Mouse (Mus musculus) testis, postnatal 10 days (tissue): ENCODE measurements around the gene Bcas3.

Experiments used
- DNase-seq: peaks from one replicate; pipeline ENCODE4 v3.0.0; 2021; ENCODE audit warnings: low spot score

The Bcas3 gene

DNA sequence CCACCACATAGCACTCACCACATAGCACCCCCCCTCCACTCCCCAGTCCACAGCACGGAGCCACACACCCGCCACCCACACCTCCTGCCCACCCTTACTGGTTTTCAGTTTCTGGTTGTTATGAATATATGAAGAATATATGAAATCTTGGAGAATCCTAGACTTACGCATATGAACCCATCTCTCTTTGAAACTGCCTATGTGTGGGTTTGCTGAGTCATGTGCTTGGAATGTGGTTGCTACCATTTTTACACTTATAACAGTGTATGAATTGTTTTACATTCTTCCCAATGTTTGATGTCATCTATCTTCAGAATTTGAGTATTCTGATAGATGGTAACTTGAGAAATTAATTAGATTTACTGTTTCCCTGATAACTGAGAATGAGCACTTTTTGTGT lies 26.1 kb downstream of the Bcas3 start:
- no peak for DNase-seq

DNA sequence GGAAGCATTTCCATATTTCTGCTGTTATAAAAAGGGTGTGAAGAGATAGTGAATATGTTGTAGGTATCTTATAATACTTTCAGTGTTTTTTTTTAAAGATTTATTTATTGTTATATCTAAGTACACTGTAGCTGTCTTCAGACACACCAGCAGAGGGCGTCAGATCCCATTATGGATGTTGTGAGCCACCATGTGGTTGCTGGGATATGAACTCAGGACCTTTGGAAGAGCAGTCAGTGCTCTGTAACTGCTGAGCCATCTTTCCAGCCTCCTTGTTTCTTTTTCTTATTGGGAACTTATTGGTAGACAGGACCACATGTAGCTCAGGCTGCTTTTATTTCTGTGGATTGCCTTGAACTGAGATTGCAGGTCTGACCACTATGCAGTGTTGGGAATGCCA lies 27.1 kb downstream of the Bcas3 start:
- no peak for DNase-seq

DNA sequence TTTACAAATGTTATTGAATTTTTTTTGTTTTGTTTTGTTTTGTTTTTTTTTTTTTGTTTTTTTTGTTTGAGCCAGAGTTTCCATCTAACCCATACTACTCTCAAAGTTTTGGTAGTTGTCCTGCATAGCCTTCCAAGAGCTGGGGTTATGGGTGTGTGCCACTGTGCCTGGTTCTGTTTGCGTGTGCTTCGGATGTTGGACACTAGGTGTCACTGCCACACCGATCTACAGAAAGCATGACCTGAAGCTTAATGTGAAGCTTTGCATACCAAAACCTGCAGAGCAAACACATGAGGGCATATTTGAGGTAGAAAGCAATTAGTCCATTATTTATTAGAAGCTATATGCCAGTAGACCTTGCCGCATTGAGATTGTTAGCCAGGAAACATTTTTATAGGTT lies 29.1 kb downstream of the Bcas3 start:
- DNase-seq = peak; percentile 70

DNA sequence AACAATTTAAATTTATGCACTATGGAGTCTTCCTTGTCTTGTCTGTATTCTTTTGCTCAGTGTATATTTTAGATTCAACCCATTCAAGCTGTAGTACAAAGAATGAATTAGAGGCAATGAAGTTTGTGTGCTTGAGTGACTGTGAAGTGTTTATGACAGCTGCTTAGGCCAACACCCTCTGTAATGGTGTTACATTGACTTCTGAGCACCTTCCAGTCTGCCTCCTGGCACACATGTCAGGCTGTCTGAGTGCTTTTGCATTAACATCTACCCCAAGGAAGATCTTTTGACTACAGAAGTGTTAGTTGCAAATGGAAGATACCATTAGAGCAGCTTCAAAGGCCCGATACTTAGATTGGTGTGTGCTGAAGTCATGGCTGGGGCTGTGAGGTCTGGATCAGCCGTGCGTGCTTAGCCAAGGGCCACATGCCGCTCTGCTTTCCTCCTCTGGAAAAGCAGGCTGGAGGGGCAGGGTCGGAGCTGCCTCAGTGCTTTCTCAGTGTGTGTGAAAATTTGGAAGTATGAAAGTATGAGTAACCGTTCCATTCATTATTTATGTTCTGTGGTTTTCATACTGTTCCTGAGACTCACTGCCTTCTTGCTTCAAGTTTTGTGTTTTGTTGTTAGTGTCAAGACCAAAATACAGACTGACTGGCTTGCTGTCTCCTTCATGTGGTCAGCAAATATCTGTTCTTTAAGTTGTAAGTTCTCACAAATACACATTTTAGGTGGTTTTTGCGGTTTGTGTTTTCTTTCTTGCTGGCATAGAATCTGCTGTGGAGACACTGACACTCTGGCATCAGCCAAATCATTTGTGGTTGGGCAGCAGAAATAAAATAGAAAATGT lies 31.2 kb downstream of the Bcas3 start:
- DNase-seq = no peak

DNA sequence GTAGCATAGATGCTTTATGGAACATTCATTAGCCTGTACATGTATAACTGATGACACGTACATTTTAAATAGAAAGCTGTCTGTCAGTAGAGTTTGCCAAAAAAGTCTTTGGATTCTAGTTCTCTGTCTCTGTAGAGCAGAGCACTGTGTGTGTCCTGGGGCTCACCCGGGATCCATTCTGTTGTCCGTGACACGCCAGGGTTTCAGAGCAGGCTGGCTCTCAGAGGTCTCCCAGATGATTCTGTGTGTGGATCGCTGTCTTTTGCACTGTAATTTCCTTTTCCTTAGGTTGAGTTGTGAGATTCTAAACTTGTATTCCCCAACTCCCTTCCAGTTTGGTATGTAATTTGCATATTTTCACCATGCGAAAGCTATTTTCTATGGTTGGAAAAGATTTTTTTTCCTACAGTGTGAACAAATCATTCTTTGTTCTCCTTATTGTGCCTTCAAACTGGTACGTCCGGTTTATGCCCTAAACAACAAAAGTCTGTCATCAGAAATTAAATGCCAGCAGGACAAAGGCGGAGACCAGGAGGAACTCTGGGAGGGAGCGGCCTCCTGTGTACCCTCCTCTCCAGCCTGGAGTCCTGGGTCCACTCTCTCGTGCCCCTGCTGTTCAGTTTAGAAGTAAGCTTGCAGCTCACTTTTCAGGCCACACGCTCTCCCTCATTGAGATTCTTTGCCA lies 39.4 kb downstream of the Bcas3 start:
- DNase-seq = no peak

DNA sequence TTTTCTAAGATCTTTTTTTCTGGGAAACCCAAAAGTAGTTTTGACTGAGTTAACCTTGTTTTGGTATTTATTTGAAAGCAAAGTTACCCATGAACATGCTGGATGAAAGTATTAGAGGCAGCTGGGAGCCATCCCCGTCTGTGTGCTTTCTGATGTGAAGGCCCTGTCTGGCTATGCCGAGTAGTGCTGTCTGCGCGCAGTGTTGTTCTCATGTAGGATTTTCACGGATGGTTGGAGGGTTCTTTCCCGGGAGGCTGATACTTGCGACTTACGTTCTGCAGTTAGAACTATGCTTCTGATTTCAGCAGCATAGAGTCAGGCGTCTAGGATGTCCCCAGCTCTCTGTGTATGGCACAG lies 39.9 kb downstream of the Bcas3 start:
- no peak for DNase-seq

DNA sequence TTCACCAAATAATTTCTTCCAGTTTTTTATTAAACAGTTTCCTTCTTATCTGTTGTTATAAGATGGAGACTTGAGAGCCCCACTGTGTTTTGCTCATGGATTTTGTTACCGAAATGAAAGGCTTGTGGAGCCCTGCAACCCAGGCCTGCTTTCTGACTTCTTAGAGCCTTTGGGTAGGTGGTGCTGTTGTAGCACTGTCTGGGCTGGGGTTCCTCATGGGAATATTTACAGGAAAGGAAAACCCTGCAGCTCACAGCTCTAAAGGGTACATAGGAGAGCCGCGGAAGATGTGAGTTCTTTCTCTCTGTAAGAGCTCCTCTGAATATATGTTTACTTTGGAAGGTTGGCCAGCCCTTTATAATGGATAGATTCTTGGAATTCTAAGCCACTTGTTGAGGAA lies 41.0 kb downstream of the Bcas3 start:
- DNase-seq = no peak

DNA sequence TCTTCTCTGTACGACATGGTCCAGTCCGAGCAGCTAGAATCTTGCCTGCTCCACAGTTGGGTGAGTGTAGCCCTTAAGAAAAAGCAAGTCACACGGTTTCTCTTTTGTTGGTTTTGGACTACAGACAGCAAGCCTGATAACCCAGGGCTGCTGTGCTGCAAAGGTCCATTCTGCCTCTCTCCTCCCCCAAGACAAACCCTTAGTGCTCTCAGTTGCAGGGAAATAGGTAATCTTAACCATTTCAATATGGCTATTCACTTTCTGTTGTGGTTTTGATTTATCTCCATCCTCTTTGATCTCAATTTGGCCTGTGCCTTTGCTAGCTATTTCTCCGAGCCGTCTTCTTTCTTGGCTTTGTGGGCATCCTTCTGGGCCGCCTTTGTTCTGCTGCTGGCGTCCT lies 42.4 kb downstream of the Bcas3 start:
- no peak for DNase-seq

DNA sequence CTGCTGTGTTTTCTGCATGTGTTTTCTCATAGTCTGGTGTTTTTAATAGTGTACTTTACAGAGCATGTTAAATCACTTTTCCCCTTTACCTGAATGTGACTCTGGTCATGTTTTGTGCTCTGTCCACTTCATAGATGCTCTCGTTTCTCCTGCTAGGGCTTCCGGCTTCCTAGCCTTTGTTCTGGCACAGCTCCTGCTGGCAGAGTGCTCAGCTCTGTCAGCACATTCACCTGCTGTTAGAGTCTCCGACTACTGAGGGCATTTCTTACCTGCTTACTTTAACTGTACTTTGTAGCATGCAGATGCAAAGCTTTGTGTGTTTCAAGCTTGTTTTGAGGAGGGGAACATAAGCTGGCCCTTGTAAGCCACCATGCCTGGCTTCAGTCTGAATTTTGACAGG lies 53.6 kb downstream of the Bcas3 start:
- no peak for DNase-seq

DNA sequence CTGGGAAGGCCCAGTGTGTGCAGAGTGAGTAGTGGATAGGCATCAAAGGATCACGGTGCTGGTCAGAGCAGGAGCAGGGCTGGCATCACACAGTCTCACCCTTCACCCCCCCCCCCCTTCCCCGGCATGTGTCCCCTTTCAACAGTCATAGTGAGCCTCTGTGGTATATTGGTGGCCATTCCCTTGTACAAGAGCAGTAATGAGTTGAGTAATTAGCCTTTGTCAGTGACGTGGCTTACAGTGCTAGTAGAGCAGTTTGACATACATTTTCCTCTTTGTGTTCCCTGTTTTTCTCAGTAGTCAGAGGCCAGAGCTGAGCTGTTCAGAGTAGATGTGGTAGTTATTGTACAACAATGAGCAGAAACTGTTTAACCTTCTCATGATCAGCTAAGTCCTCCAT lies 54.7 kb downstream of the Bcas3 start:
- no peak for DNase-seq

DNA sequence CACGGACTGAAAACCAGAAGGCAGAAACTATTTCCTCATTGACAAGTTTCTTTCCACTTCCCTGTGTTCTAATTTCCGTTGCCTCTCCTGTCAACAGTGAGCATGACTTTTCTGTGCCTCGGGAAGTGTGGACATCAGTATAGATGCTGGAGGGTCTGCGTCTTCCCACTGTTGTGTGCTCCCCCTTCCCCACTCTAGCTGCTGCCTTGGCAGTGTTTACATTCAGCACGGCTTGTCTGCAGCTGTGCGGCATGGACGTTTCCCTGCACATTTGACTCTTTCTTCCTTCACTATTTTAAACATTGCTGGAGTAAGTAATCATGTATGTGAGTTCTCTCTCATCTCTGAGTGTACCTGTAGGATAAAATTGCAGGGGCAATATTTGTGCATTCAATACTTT lies 59.4 kb downstream of the Bcas3 start:
- no peak for DNase-seq

DNA sequence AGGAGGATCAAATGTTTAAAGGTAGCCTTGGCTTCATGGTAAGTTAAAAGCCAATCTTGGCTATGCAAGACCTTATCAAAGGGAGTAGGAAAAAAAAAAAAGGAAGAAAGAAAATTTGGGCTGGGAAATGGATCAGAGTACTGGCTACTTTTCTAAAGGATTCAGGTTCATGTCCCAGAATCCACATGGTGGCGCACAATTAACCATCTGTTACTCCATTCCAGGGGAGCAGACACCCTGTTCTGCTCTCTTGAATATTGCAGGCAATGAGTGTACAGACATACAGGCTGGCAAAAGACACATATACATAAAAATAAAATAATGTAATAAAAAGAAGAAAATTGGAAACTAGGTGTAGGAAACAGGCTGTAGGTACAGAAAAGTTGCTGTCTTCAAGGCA lies 61.5 kb downstream of the Bcas3 start:
- DNase-seq = no peak

DNA sequence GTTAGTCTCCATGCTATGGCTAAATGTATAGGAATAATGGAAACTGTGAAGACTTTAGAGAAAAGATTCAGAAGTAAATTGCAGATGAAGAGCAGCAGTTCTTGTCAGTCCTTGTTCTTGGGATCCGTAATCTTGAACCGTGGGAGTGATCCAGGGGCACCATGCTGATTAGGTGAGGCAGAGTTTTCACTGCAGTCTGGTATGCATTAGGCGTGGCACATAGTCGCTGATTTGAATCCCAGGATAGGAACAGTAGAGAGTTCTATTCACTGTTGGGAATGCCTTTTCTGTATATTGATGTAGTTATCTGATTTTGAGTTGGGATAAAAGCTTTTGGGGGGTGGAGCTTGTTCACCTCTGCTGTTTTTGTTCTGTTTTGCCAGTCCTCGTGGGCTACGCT lies 74.4 kb downstream of the Bcas3 start:
- DNase-seq = no peak

DNA sequence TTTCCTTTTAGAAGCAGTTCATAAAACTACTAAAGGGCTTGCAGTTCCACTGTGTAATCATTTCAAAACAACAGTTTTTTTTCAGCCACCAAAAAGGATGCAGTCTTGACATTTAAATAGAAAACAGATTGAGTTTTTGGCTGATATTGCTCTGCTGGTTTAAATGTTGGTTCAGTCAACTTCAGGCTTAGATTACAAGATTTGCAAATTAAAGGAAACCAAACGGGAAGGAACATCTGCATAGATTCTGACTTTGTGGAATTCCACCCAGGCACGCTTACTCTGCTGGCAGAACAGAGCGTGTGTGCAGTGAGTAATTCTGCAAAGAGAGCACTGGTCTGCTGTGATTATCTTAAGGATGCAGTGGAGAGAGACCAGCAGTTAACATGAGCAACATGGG lies 75.3 kb downstream of the Bcas3 start:
- DNase-seq = no peak

DNA sequence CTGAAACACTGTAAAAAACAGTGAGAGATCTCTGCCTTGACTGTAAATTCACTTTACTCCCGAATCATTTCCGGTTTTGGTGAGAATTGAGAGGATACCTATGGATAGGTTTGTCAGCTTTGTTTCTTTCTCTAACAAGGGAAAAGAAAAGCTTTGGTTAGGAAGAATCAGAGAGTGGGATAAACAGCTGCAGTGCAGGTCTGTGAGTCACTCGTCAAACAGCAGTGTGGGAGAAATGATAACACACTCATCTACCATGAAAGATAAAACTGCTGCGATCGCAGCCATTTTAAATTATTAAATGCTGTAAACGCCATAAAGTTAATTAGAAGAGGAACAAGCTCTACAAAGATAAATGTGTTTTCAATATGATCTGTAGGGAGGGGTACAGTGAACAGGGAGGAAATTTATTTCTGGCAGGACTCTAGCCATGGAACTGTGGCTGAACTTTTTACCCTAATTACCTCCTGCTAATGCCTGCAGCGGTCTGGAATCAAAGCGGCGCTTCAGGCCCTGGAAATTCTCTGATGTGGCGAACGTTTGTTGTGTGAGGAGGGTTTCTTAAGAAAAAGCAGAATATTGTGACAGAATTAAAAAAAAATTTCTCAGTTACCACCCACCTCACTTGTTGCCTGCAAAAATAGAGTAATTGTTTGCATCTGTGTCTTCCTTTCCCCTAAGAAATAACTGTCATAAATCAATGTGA lies 77.9 kb downstream of the Bcas3 start:
- DNase-seq = no peak

DNA sequence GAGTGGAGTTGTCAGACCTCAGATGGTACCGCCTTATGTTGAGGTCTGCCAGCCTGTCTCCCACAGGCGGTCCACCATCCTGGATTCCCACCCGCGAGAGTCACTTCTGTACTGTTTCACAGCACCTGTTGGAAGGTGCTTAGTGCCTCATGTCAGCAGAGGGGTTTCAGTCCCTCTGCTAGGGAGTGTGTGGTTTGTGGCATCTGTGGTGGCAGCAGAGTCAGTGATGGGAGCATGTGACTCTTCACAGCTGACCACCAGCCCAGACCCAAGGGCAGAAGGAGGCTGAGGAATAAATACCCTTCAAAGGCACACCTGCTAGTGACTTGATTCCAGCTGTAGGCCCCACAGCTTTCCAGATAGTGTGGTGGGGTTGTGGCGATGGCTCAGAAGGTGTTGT lies 94.4 kb downstream of the Bcas3 start:
- no peak for DNase-seq

DNA sequence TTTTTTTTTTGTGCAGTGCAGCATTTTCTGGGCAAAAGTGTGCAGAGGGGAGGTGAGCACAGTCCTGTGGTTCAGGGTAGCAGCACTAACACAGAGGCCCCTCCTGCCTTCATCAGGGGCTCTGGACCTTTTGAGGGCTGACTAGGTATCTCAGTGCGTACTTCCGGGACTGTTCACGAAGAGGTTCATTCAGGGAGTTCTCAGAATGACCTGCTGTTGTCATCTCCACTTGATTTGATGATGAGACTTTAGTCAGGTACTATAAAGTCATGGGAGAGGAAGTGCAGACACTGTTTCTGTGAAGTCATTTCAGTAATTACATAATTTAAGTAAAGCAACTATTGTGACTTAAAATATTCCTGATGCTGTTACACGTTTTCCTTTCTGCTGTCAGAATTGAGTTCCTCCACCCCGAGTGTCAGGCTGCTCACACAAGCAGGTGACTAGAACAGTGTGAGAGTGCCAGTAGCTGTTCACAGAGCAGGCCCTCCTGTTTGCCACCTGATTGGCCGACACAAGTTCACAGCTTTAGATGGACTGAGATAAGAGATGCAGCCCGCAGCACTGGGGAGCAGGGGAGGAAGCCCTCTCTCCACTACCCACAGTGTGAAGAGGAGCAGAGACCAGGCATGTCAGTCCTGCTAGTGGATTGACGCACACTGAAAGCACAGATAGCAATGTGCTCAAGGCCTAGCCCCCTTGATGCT lies 100.8 kb downstream of the Bcas3 start:
- DNase-seq = no peak

DNA sequence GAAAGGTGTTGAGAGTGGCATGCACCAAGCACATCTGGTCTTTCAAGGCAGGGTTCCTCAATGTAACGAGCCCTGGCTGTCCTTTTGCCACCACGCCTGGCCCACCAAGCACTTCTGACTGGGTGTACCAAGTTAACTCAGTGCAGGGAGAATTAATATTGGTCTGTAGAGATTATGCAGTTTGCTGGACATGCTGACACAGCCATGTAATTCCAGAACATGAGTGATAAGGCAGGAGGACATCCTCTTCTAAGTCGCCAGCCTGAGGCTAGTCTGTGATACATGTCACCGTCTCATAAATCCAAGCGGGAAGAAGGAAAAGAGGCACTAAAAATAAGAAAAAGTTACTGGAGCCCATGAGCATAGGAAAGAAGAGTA lies 101.3 kb downstream of the Bcas3 start:
- DNase-seq = no peak

DNA sequence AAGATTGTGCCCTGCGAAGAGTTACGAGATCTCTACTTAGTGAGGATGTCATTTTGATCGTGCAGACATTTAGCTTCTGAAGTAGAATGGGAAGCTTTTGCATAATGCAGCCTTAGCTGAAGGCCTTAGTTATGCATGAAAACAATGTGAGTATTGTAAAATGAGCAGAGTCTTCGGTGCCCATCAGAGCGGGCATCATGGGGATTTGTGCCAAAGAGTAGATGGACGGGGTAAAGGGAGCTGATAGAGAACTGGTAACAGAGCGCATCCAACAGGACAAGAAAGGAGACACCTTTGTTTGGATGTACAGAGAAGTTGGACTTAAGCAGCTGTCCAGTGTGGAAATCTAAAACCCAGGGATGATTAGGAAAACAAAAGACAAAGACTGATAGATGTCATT lies 108.6 kb downstream of the Bcas3 start:
- DNase-seq = no peak

DNA sequence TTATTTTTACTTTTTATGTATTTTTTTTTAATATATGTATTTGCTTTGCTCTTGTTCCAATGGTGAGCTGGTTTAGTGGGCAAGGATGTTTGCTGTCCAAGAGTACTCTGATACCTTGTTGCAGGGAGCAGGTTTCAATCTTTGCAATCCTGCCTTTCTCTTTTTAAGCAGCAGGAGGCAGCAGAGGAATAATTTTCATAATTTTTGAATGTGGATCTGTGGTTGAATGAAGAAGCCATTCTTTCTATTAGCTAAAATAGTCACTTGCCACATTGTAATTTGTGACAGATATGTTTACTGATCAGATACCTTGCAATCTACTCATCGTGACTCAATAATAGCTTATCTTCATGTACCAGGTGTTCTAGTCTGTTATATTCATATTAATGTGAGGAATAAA lies 116.6 kb downstream of the Bcas3 start:
- peak; percentile 56 for DNase-seq

DNA sequence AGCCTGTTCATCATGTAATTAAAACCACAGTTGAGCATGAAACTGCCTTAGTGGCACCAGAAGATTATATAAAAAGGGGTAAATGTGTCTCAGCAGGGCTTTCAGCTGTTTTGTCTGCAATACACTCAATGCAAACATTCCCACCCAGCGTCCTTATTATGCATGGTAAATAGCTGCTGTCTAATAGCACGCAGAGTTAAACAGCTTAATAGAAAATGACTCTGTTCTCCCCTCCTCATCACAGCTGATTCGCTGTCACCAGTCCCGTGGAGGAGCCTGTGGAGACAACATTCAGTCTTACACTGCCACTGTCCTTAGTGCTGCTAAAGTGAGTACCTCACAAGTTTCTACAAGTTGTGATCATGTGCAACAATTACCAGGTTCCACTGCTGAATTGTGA lies 117.5 kb downstream of the Bcas3 start:
- no peak for DNase-seq

DNA sequence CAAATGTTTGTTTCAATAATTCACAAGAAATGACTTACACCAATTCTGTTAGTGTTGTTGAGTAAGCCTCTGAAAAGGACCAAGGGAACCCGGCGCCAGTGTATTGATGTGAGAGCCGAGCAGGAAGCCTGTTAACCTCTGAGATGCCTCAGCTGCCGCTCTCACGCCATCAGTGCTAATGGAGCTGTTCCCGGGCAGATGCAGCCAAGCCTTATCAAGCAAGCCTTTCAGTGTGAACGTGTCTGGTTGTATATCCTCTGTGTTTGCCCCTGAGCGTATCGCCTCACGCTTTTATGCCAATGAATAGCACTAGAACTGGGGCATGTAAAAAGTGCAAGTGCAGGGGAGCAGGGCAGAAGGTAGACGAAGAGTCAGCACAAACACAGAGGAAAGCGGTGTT lies 121.4 kb downstream of the Bcas3 start:
- no peak for DNase-seq
